Mouse (Mus musculus): Measurements from ENCODE around the gene Lemd2. TPM values are rescaled to one million over a fixed set of nuclear protein-coding genes. Genes with fewer than 3 reads are reported as not detected.

Lemd2 gene
- total and polyA plus RNA-seq, 3 experiments = 46.8 to 59.7 TPM; not detected in 1

GRCm38 (mm10) chr17:27166901-27167300, 37.4 kb downstream of the Lemd2 start:
- TF ChIP-seq TCF12 (IDR thresholded peaks at IDR 0.05; ENCODE audit: low read depth, low read length) (no peak), RCOR1 (IDR thresholded peaks at IDR 0.05; ENCODE audit: low read depth, low read length) (no peak), MXI1 (IDR thresholded peaks at IDR 0.05; ENCODE audit: low read depth, low read length) (no peak), NELFE (IDR thresholded peaks at IDR 0.05; ENCODE audit: low read depth, low read length) (no peak), ZNF384 (IDR thresholded peaks at IDR 0.05; ENCODE audit: low read depth, low read length) (no peak), TBP (IDR thresholded peaks at IDR 0.05; ENCODE audit: low read depth, low read length) (no peak), ZMIZ1 (IDR thresholded peaks at IDR 0.05; ENCODE audit: low read depth, low read length) (no peak), MYC (IDR thresholded peaks at IDR 0.05; ENCODE audit: low read depth, low read length) (no peak)

DNA sequence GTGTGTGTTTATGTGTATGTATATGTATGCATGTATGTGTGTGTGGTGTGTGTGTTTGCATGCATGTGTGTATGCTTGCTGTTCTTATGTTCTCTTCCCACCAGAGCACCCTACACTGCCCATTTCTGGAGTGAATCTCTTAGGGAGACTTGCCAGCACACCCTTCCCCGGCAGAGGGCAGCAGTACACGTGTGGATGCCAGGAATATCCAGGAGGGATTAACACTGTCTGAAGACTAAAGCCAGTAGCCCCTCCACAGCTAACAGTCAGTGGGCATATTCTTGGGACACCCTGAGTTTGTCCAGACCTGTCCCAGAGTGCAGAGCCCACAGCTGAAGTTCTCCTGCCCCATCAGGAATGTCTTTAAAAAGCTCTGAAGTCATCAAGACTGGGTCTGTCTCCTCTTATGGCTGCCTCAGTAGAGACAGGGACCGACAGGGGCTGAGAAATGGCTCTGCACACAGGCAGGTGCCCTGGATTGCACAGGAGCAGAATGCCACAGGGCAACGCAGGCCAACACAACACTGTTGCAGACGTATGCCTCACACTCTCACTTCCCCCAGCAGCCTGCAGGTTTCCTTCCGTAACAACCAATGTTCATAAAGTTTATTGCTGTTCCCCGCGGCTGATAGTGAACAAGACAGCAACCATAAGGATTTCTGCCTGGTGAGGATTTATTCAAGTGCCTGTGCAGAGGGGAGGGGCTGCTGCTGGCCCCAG, 39.1 kb downstream of the Lemd2 start:
- Histone ChIP-seq H3K4me1 (ENCODE audit: control insufficient read depth in 1 of 2, insufficient read depth in 2 of 2, low read length in 2 of 2) (no peaks in the 10 kb centered on the region), H3K4me3 (ENCODE audit: control insufficient read depth in 1 of 2, insufficient read depth in 1 of 2, low read depth in 2 of 2, low read length in 2 of 2) (no peak overlapping the region), H3K79me2 (ENCODE audit: control insufficient read depth, insufficient read depth, low read length, poor library complexity) (no peaks in the 10 kb centered on the region), H3K27me3 (ENCODE audit: control insufficient read depth in 1 of 2, insufficient read depth in 2 of 2, low read length in 2 of 2) (no peaks in the 10 kb centered on the region), H3K9ac (ENCODE audit: control insufficient read depth, low read depth, low read length, poor library complexity, severe bottlenecking) (no peak overlapping the region), H3K27ac (ENCODE audit: control insufficient read depth, low read depth, low read length) (no peak overlapping the region), H3K36me3 (ENCODE audit: control insufficient read depth in 1 of 2, insufficient read depth in 2 of 2, low read length in 2 of 2) (no peaks in the 10 kb centered on the region), H3K9me3 (replicated peaks; ENCODE audit: insufficient read depth, low read length) (no peaks in the 10 kb centered on the region)
- TF ChIP-seq SMC3 (IDR thresholded peaks at IDR 0.05; ENCODE audit: low read depth, low read length) (peak; percentile 37; the same call in 1 of the 2 replicates), CTCF (IDR thresholded peaks at IDR 0.05 in 2 of 3, conservative IDR thresholded peaks at IDR 0.05 in 1 of 3; ENCODE audit: control insufficient read depth in 1 of 3, insufficient read depth in 1 of 3, low read depth in 2 of 3, low read length in 3 of 3, poor library complexity in 1 of 3, severe bottlenecking in 1 of 3) (peak in 2 of 3 experiments; percentile 20 to 31; a peak in 3 of 6 replicates), SIN3A (IDR thresholded peaks at IDR 0.05; ENCODE audit: low read length) (no peak), POLR2AphosphoS5 (IDR thresholded peaks at IDR 0.05; ENCODE audit: borderline replicate concordance, low read depth, low read length) (no peak), RAD21 (IDR thresholded peaks at IDR 0.05; ENCODE audit: low read depth, low read length) (peak; percentile 3; the same call in 1 of the 2 replicates)
- DNase-seq (ENCODE audit: low read depth, low spot score) = no peak

More at GRCm38 (mm10) chr17:27166901-27167300, 37.4 kb downstream of the Lemd2 start:
- H3K9me3 ChIP-seq (replicated peaks; ENCODE audit: insufficient read depth, low read length) = no peaks in the 10 kb centered on the region
- no peak for DNase-seq (ENCODE audit: low read depth, low spot score)
- H3K9ac ChIP-seq (ENCODE audit: control insufficient read depth, low read depth, low read length, poor library complexity, severe bottlenecking) = no peak overlapping the region
- H3K79me2 ChIP-seq (ENCODE audit: control insufficient read depth, insufficient read depth, low read length, poor library complexity) = no peaks in the 10 kb centered on the region
- H3K4me1 ChIP-seq (ENCODE audit: control insufficient read depth in 1 of 2, insufficient read depth in 2 of 2, low read length in 2 of 2) = no peaks in the 10 kb centered on the region
- H3K36me3 ChIP-seq (ENCODE audit: control insufficient read depth in 1 of 2, insufficient read depth in 2 of 2, low read length in 2 of 2) = no peaks in the 10 kb centered on the region
- no peaks in the 10 kb centered on the region for H3K27me3 ChIP-seq (ENCODE audit: control insufficient read depth in 1 of 2, insufficient read depth in 2 of 2, low read length in 2 of 2)
- H3K4me3 ChIP-seq (ENCODE audit: control insufficient read depth in 1 of 2, insufficient read depth in 1 of 2, low read depth in 2 of 2, low read length in 2 of 2) = no peak overlapping the region
- no peak overlapping the region for H3K27ac ChIP-seq (ENCODE audit: control insufficient read depth, low read depth, low read length)

DNA sequence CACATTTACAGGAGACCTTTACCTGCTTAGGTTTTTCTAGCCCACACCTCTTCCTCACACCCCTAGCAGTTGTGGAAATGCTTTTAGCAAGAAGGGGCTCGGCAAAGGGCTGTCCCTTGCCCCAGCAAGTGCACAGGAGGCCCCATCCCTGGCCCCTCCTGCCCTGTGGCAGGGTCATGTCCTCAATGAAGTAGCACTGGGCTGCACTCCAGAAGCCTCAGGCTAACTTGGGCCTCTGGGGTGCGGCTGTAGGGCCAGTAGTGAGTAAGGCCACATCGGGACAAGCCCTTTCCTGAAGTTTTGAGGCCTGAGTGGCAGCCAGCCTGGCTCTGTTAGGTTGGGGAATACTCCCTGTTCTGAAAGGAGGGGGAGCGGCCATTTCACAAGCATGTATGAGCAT, 43.4 kb downstream of the Lemd2 start:
- H3K9ac ChIP-seq (ENCODE audit: control insufficient read depth, low read depth, low read length, poor library complexity, severe bottlenecking) = no peak overlapping the region
- no peaks in the 10 kb centered on the region for H3K27me3 ChIP-seq (ENCODE audit: control insufficient read depth in 1 of 2, insufficient read depth in 2 of 2, low read length in 2 of 2)
- no peaks in the 10 kb centered on the region for H3K79me2 ChIP-seq (ENCODE audit: control insufficient read depth, insufficient read depth, low read length, poor library complexity)
- H3K4me1 ChIP-seq (ENCODE audit: control insufficient read depth in 1 of 2, insufficient read depth in 2 of 2, low read length in 2 of 2) = no peaks in the 10 kb centered on the region
- no peak overlapping the region for H3K4me3 ChIP-seq (ENCODE audit: control insufficient read depth in 1 of 2, insufficient read depth in 1 of 2, low read depth in 2 of 2, low read length in 2 of 2)
- H3K27ac ChIP-seq (ENCODE audit: control insufficient read depth, low read depth, low read length) = no peak overlapping the region
- no peaks in the 10 kb centered on the region for H3K36me3 ChIP-seq (ENCODE audit: control insufficient read depth in 1 of 2, insufficient read depth in 2 of 2, low read length in 2 of 2)
- H3K9me3 ChIP-seq (replicated peaks; ENCODE audit: insufficient read depth, low read length) = no peaks in the 10 kb centered on the region
- DNase-seq (ENCODE audit: low read depth, low spot score) = no peak
- TF ChIP-seq CTCF (IDR thresholded peaks at IDR 0.05 in 2 of 3, conservative IDR thresholded peaks at IDR 0.05 in 1 of 3; ENCODE audit: control insufficient read depth in 1 of 3, insufficient read depth in 1 of 3, low read depth in 2 of 3, low read length in 3 of 3, poor library complexity in 1 of 3, severe bottlenecking in 1 of 3) (no peak), MYB (IDR thresholded peaks at IDR 0.05; ENCODE audit: low read depth, low read length) (no peak), NELFE (IDR thresholded peaks at IDR 0.05; ENCODE audit: low read depth, low read length) (no peak), MYC (IDR thresholded peaks at IDR 0.05; ENCODE audit: low read depth, low read length) (no peak), NRF1 (IDR thresholded peaks at IDR 0.05; ENCODE audit: insufficient read depth, low read depth, low read length, poor library complexity, severe bottlenecking) (no peak), MEF2A (IDR thresholded peaks at IDR 0.05; ENCODE audit: extremely low read depth, insufficient replicate concordance, low read depth, low read length, poor library complexity, severe bottlenecking) (no peak), ELF1 (IDR thresholded peaks at IDR 0.05; ENCODE audit: low read depth, low read length) (no peak), GATA1 (IDR thresholded peaks at IDR 0.05; ENCODE audit: low read depth, low read length) (no peak), GABPA (IDR thresholded peaks at IDR 0.05; ENCODE audit: low read depth, low read length) (no peak), USF2 (IDR thresholded peaks at IDR 0.05; ENCODE audit: borderline replicate concordance in 1 of 2, insufficient read depth in 1 of 2, low read depth in 1 of 2, low read length in 2 of 2) (no peak), USF1 (IDR thresholded peaks at IDR 0.05; ENCODE audit: low read depth, low read length) (no peak), CHD2 (IDR thresholded peaks at IDR 0.05; ENCODE audit: low read length) (no peak), RAD21 (IDR thresholded peaks at IDR 0.05; ENCODE audit: low read depth, low read length) (no peak), ZMIZ1 (IDR thresholded peaks at IDR 0.05; ENCODE audit: low read depth, low read length) (no peak), POLR2A (IDR thresholded peaks at IDR 0.05; ENCODE audit: control insufficient read depth in 1 of 2, insufficient read depth in 1 of 2, low read depth in 1 of 2, low read length in 2 of 2, poor library complexity in 1 of 2) (no peak)
